Mouse (Mus musculus) brain, embryonic 14.5 days (tissue): ENCODE measurements around the gene H2afv. TPM values are rescaled to one million over a fixed set of nuclear protein-coding genes. Genes with fewer than 3 reads are reported as not detected.
A peak's percentile ranks its signal among the peaks of the same experiment; 100 is the strongest.

Experiments
- DNase-seq: peaks from one replicate; pipeline ENCODE4 v3.0.0-alpha.2; 2011; ENCODE audit warnings: low read depth
- CTCF ChIP-seq: fragments of 200-500 bp; IDR thresholded peaks from 2 replicates; pipeline ENCODE4 v1.5.1; 2012; ENCODE audit warnings: inconsistent platforms, mild to moderate bottlenecking, moderate library complexity, borderline replicate concordance; ENCODE audit not compliant: insufficient read depth, insufficient read length; ENCODE audit errors: extremely low read depth
- POLR2A ChIP-seq: fragments of 200-500 bp; IDR thresholded peaks from 2 replicates; pipeline ENCODE4 v1.6.1; 2012; ENCODE audit warnings: mild to moderate bottlenecking, inconsistent platforms, borderline replicate concordance; ENCODE audit not compliant: poor library complexity, insufficient read depth, insufficient read length, severe bottlenecking; ENCODE audit errors: extremely low read depth
- polyA plus RNA-seq: library from polyadenylated mRNA; depleted of rRNA; stranded (reverse); fragments of >200 nt; gene quantifications from 2 replicates; pipeline ENCODE4 v1.2.3, GENCODE M21; 2012; rRNA removed

Gene H2afv
- polyA plus RNA-seq, 1 experiment = 207 TPM

DNA sequence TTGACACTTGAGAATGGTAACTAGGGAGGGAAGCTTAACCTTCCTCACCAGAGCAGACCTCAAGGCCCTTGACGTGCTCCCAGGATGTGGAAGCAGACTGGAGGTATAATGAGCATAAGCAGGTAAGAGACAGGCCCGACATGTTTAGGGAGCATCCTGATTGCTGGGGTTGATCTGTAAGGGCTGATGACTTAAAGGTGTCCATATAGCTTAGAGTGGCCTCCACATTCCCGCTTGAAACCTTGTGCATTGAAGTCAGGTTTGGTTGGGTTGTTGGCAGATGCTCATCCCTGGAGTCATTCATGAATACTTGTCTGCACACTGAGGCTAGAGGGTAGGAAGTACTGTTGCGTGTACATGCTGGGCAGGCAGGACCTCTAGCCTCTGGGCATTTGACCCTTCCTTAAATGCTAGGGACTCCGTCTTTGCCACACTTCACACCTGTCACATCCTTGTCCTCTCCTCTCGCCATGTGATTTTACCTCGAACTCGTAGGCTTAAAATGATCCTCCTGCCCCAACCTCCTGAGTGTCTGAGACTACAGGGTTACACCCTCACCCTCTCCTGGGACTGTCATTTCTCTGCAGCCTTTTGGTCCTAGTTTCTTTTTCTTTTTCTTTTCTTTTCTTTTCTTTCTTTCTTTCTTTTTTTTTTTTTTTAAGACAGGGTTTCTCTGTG is 53.7 kb downstream of the H2afv start:
- DNase-seq = no peak
- TF ChIP-seq CTCF = no peak
- no peak for TF ChIP-seq POLR2A

DNA sequence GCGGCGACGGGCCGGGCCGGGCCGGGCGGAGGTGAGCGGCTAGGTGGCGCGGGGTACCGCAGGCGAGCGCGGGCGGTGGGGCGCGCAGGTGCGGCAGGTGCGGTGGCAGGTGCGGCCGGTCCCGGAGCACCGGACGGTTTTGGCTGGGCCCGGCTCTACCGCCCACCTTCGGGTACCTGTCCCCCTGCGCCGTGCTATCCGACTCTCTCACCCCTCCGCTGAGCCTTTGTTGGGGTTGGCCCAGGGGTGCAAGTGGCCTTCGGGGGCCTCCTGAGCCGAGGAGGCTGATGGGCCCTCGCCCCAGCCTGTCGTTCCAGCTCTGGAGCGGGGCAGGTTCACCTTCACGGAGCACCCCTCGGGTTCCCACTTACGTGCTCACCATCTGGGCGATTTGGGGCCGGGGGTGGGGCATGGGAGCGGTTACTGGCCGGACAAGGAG is 54.7 kb downstream of the H2afv start:
- TF ChIP-seq CTCF = no peak
- no peak for TF ChIP-seq POLR2A
- peak; percentile 33 for DNase-seq

DNA sequence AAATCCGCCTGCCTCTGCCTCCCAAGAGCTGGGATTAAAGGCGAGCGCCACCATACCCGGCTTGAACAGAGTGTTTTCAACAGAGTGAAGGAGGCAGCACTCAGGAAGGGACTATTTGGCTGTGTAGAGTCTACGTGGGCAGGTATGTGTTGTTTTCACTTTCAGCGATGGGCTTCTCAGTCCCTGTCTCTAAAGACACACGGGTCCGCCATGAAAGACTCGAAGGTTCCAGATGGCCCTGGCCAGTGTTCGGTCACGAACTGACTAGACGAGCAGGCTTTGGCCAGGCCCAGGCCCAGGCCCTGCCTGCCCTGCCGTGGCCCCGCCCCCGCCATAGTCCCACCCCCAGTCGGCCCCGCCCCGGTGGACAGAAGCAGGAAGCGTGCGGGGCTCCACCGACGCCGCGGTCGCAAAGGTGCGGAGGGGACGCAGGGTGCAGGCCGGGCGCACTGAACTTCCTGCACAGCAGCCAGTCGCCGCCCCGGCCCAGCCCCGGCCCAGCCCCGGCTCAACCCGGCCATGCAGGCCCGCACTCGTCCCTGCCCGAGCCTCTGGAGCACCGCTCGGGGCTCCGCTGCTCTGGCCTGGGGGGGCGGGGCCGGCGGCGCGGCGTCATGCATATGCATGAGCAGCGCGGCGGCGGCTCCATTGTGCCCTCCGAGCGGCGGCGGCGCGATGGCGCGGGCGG is 55.4 kb downstream of the H2afv start, which contains the start of gene Zmiz2:
Zmiz2 (plus strand) TSS at position 349 of the 688 bp plus-strand sequence.
- peak; percentile 26 for TF ChIP-seq POLR2A
- TF ChIP-seq CTCF = no peak
- DNase-seq = peak; percentile 96

DNA sequence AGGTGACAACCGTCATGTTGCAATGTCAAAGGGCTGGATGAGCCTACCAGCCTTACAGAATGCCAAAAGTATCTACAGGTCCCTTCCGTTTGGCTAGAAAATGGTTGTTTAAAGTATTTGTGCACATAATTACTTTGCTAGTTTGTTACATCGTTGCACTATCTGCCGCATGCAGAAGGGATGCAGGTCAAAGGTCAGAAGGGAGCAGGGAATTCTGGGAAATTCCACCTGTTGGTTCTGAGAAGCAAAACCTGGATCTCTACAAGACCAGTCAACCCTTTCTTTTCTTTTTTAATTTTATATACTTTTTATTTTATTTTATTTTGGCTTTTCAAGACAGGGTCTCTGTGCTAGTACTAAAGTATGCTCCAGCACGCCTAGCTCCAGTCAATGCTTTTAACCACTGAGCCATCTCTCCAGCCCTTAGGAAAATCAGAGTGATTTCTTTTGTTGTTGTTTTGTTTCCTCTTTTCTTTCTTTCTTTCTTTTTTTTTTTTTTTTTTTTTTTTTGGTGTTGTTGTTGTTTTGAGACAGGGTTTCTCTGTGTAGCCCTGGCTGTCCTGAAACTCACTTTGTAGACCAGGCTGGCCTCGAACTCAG is 56.0 kb downstream of the H2afv start:
- TF ChIP-seq POLR2A (no peak), CTCF (no peak)

DNA sequence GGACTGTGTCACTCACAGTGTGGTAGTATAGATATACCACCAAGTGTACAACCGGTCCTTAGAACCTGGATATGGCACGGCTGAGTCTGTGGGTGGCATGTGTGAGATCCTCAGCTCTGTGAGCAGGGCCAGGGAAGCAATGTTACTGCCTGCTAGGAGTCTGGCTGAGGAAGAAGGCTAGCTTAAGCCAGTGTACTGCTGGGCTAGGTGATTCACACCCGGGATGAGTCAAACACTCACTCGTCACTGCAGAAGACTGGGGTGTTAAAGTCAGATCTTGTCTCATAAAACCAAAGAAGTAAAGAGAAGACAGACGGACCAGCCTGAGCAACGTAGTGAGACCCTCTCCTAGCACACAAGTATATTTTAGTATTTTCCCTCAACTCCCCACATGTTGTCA is 63.3 kb downstream of the H2afv start:
- no peak for DNase-seq
- TF ChIP-seq CTCF = no peak
- TF ChIP-seq POLR2A = no peak

More for the DNA sequence above, 56.0 kb downstream of the H2afv start:
- no peak for DNase-seq

Other genes starting within 250 kb of the H2afv start
- gene A730071L15Rik, start 244.4 kb downstream of the H2afv start, polyA plus RNA-seq = 0.06 and 0.14 TPM in 2 replicates
- gene Nudcd3, start 244.0 kb downstream of the H2afv start, polyA plus RNA-seq = 69.9 and 80.9 TPM in 2 replicates
- gene Npc1l1, start 214.3 kb downstream of the H2afv start, polyA plus RNA-seq = 0.21 and 0.23 TPM in 2 replicates
- gene Ddx56, start 176.7 kb downstream of the H2afv start, polyA plus RNA-seq = 47.5 and 60.2 TPM in 2 replicates
- gene Tmed4, start 169.6 kb downstream of the H2afv start, polyA plus RNA-seq = 145 and 218 TPM in 2 replicates
- gene Ogdh, start 152.8 kb downstream of the H2afv start, polyA plus RNA-seq = 59.1 and 89.5 TPM in 2 replicates
- 65.3 and 153 TPM in 2 replicates for gene Zmiz2, start 55.4 kb downstream of the H2afv start, polyA plus RNA-seq
- 2,174 and 2,845 TPM in 2 replicates for gene Ppia, start 29.0 kb downstream of the H2afv start, polyA plus RNA-seq
- 8.8 and 12.8 TPM in 2 replicates for gene Purb, start 31.5 kb upstream of the H2afv start, polyA plus RNA-seq
- gene Myo1g, start 76.5 kb upstream of the H2afv start, polyA plus RNA-seq = 0.56 and 0.79 TPM in 2 replicates
- gene Ccm2, start 102.4 kb upstream of the H2afv start, polyA plus RNA-seq = 91.9 and 113 TPM in 2 replicates
- gene Nacad, start 161.6 kb upstream of the H2afv start, polyA plus RNA-seq = 92.6 and 134 TPM in 2 replicates
- 86.0 and 103 TPM in 2 replicates for gene Tbrg4, start 181.6 kb upstream of the H2afv start, polyA plus RNA-seq
- gene Wap, start 194.2 kb upstream of the H2afv start, polyA plus RNA-seq = not detected in 2 replicates
- gene Ramp3, start 214.1 kb upstream of the H2afv start, polyA plus RNA-seq = 8.6 and 12.1 TPM in 2 replicates